Mouse (Mus musculus): Measurements from ENCODE around the gene Hormad1.
"Not testable (repeated sequence)": the region's sequence is repeated elsewhere in the genome, so short reads cannot be mapped to it uniquely, and the experiment has no call there.

The Hormad1 gene

DNA sequence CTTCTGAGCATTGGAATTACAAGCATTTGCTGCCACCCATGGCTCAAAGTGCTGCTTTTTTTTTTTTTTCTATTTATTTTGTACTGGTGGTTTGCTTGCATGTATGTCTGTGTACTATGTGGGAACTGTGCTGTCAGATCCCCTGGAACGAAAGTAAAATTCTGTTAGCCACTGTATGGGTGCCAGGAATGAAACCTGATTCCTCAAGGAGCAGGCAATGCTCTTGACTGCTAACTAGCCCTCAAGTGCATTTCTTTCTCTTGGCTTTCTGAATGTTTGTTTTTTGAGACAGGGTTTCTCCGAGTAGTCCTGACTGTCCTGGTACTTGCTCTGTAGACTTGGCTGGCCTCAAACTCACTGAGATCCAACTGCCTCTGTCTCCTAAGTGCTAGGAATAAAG lies 2.3 kb downstream of the Hormad1 start:
- DNase-seq (ENCODE audit: low spot score in 2 of 2), result no peak

DNA sequence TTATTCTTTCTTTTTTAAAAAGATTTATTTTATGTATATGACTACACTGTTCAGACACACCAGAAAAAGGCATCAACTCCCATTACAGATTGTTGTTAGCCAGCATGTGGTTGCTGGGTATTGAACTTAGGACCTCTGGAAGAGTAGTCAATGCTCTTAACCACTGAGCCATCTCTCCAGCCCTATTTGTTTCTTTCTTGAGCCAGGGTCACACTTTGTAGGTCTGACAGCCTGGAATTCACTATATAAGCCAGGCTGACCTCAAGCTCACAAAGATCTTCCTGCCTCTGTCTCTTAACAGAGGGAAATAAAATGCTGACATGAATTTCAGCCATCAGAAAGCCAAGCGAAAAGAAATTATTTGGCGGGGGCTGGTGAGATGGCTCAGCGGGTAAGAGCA lies 10.1 kb downstream of the Hormad1 start:
- no peak for DNase-seq (ENCODE audit: low spot score in 2 of 2)

GRCm38 (mm10) chr3:95587754-95588603 lies 28.5 kb downstream of the Hormad1 start:
- peak; percentile 1 to 2 for DNase-seq (ENCODE audit: low spot score in 2 of 2)

DNA sequence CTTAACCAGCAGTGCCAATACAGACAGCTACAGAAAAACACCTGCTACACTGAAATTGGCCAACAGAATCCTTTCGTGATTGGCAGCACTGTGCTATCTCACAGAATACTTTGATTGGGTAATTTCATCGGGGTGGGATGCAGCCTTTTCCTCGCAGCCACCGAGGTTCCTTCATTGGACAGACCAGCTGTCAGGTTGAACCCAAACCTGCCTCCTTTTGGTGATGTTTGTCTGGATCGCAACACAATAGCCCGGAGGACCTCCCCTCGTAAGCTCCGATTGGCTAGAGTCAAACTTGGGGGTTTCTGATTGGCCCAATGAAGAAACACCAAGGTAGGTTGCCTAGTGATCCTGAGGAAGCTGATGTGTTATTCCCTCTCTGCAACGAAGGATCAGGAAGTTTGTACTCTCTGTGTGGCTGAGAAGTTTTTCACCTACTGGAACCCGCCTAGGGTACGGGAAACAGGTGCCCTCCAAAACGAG lies 29.2 kb downstream of the Hormad1 start, which contains the start of gene Golph3l:
Golph3l (plus strand) TSS at position 331 of the 483 bp plus-strand sequence.
- DNase-seq (ENCODE audit: low spot score in 2 of 2), result peak; percentile 97

- DNase-seq (ENCODE audit: low spot score in 2 of 2), result no peak
These were observed 39.3 kb downstream of the Hormad1 start for GRCm38 (mm10) chr3:95598734-95599133.

GRCm38 (mm10) chr3:95601287-95601686 lies 41.8 kb downstream of the Hormad1 start:
- DNase-seq (ENCODE audit: low spot score in 2 of 2), result no peak

DNA sequence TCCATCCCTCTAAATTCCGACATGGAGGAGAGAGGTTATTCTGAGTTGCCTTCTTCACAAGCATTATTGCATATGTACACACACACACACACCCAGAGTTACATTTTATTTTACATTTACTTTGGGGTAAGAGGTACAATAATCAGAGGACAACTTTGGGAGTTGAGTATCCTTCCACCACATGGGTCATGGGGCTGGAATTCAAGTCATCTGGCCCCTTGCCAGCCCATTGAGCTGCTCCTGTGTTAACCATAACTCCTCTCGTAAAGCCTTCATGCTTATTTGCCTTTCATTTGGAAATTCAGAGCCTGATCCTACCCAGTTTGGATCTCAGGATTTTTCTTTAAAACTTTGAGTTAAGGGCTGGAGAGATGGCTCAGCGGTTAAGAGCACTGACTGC lies 46.6 kb downstream of the Hormad1 start:
- DNase-seq (ENCODE audit: low spot score in 2 of 2), result no peak

DNA sequence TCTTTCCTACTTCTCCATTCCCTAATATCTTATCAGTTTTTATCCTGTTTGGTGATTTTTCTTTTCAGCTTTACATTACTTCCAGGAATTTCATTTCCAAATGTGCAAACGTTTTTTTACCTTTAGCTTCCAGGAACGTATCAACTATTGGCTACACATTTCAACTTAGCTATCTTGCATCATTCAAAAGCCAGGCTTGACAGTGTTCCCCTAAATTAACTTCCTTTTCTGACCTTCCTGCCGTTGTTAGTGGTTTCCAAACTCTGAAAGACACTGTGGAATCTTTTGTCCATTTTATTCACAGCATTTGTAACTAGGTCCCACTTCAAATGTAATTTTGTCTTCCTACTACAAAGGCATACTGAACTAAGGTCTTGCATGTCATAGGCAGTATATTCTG lies 49.7 kb downstream of the Hormad1 start:
- DNase-seq (ENCODE audit: low spot score in 2 of 2), result no peak

DNA sequence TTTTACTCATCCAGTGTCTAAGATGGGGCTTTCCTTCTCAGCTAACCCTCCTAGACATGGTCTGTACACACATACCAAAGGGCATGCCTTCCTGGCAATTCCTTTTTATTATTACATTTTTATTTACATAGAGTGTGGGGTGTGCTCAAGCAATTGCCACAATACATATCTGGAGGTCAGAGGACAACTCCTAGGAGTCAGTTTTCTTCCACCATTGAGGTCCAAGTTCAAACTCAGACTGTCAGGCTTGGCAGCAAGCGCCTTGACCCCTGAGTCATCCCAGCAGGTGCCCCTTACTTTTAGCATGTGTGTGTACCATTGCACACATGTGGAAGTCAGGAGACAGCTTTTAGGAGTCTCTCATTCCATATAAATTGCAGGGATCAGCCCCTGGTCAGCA lies 54.5 kb downstream of the Hormad1 start:
- DNase-seq (ENCODE audit: low spot score in 2 of 2), result no peak

GRCm38 (mm10) chr3:95618511-95618910 lies 59.0 kb downstream of the Hormad1 start:
- no peak for DNase-seq (ENCODE audit: low spot score in 2 of 2)

DNA sequence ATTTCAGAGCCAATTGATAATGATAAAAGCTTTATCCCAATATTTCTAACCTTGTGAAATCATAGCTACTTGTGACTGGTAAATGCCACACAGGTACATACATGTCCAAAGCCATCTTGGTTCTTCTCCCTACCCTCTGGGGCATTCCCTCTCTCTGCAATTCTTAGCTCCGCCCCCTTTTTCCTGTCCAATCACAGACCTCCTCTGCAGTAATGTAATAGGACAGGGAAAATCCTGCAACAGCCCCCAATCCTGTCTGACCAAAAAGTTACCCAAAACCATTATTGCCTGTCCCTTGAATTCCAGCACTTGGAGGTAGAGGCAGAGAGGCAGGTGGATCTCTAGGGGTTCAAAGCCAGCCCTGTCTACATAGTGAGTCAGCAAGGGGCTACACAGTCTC lies 61.8 kb downstream of the Hormad1 start:
- no peak for DNase-seq (ENCODE audit: low spot score in 2 of 2)

- not testable (repeated sequence) for DNase-seq (ENCODE audit: low spot score in 2 of 2)
These were observed 62.9 kb downstream of the Hormad1 start for GRCm38 (mm10) chr3:95622421-95622820.

GRCm38 (mm10) chr3:95623551-95623950 lies 64.1 kb downstream of the Hormad1 start:
- DNase-seq (ENCODE audit: low spot score in 2 of 2), result no peak

- not testable (repeated sequence) for DNase-seq (ENCODE audit: low spot score in 2 of 2)
These were observed 64.6 kb downstream of the Hormad1 start for GRCm38 (mm10) chr3:95623991-95624515.

GRCm38 (mm10) chr3:95624628-95625503 lies 65.4 kb downstream of the Hormad1 start, which contains the start of gene Ensa:
TSS of gene Ensa (plus strand) at chr3:95624993.
- peak; percentile 98 to 99 for DNase-seq (ENCODE audit: low spot score in 2 of 2)

GRCm38 (mm10) chr3:95627763-95628162 lies 68.3 kb downstream of the Hormad1 start:
- no peak for DNase-seq (ENCODE audit: low spot score in 2 of 2)

DNA sequence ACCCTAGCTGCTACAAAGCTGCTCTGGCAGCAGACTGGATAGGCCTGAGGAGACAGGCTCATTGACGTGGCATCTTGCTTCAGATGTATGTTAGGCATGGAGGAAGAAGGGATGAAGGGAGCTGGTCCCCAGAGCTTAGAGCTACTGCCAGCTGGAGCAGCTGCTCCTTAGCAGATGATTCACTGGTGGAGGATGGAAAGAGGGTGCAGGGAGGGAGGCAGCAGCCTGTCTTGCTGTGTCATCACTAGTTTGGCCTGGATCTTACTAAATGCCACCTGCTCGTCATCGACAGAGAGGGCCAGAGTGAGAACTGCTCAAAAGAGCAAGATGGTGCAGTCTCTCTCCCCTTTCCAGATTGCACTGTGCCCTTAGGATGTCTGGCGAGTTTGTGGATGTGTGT lies 70.3 kb downstream of the Hormad1 start:
- no peak for DNase-seq (ENCODE audit: low spot score in 2 of 2)

DNA sequence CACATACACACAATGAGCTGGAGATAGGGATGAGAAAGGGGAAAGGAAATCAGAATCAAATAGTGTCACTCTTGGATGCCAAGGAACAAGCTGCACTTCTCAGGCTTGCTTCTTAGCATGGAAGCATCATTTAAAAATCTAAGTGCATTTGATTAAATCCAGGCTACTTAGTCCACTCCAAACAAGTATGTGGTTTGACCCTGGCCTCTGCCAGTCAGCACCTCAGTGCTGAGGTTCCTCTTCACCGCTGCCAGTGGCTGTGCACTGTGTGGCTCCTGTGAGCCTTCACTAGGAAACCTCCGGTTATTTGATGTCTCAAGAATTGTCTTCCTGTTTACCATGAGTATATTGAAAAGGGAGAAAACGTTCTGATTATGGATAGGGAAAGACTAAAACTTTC lies 71.4 kb downstream of the Hormad1 start:
- no peak for DNase-seq (ENCODE audit: low spot score in 2 of 2)

- DNase-seq (ENCODE audit: low spot score in 2 of 2), result no peak
These were observed 71.8 kb downstream of the Hormad1 start for GRCm38 (mm10) chr3:95631304-95631703.

DNA sequence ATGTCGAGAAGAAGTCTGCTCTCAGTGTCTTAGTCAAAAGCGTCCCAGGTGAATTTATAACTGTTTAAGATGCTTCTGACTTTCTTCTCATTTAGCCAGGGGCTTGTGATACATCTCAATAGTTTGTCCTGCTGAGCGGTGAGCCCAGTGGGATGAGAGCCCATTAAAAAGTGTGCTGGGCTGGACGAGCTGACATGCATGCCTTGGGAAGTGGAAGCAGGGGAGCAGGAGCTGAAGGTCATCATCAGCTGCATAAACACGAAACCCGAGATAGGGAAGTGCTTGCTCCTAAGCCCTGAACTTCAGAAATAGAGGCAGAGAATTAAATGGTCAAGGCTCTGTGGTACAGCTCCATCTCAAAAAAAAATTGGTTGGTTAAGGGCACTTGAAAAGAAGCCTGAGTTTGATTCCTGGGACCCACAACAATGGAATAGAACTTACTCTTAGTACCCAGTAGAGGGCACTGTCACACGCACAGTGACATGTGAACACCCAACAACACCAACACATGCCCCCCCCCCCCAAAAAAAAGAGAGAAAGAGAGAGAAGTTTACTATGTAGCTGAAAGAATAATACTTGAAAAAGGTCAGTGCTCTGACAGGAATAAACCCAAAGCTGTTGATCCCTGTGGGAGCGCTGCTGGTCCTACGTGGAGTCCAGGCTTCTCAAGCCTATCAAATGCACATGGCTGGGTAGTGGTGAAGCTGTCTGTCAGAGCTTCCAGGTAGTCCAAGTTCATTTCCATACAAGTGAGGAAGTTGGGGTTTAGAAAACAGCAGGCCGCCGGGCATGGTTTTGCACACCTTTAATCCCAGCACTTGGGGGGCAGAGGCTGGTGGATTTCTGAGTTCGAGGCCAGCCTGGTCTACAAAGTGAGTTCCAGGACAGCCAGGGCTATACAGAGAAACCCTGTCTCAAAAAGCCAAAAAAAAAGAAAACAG lies 73.4 kb downstream of the Hormad1 start:
- no peak for DNase-seq (ENCODE audit: low spot score in 2 of 2)

- no peak for DNase-seq (ENCODE audit: low spot score in 2 of 2)
These were observed 76.2 kb downstream of the Hormad1 start for GRCm38 (mm10) chr3:95635636-95636035.

All from spleen, postnatal 36 days (tissue).